Mouse (Mus musculus): Measurements from ENCODE around the gene Eif4g3.
A peak's percentile ranks its signal among the peaks of the same experiment; 100 is the strongest.
"Not testable (repeated sequence)": the region's sequence is repeated elsewhere in the genome, so short reads cannot be mapped to it uniquely, and the experiment has no call there.

Gene Eif4g3

GRCm38 (mm10) chr4:138031828-138032227, 39.0 kb downstream of the Eif4g3 start:
- peak; percentile 32 for DNase-seq

GRCm38 (mm10) chr4:138033871-138034270, 41.0 kb downstream of the Eif4g3 start:
- no peak for DNase-seq

- DNase-seq = no peak
These were observed 42.8 kb downstream of the Eif4g3 start for GRCm38 (mm10) chr4:138035435-138036120.

GRCm38 (mm10) chr4:138037110-138037509, 44.3 kb downstream of the Eif4g3 start:
- DNase-seq = no peak

GRCm38 (mm10) chr4:138037896-138038295, 45.1 kb downstream of the Eif4g3 start:
- no peak for DNase-seq

- peak; percentile 19 for DNase-seq
These were observed 45.8 kb downstream of the Eif4g3 start for GRCm38 (mm10) chr4:138038365-138039274.

- DNase-seq = no peak
These were observed 46.4 kb downstream of the Eif4g3 start for GRCm38 (mm10) chr4:138039275-138039651.

- DNase-seq = no peak
These were observed 47.8 kb downstream of the Eif4g3 start for GRCm38 (mm10) chr4:138040589-138040988.

- DNase-seq = no peak
These were observed 48.9 kb downstream of the Eif4g3 start for GRCm38 (mm10) chr4:138041566-138042256.

- DNase-seq = no peak
These were observed 49.4 kb downstream of the Eif4g3 start for GRCm38 (mm10) chr4:138042257-138042589.

- no peak for DNase-seq
These were observed 49.8 kb downstream of the Eif4g3 start for GRCm38 (mm10) chr4:138042625-138043024.

GRCm38 (mm10) chr4:138044841-138045500, 52.1 kb downstream of the Eif4g3 start:
- DNase-seq = no peak

GRCm38 (mm10) chr4:138045809-138046208, 53.0 kb downstream of the Eif4g3 start:
- DNase-seq = no peak

GRCm38 (mm10) chr4:138046371-138046770, 53.5 kb downstream of the Eif4g3 start:
- no peak for DNase-seq

GRCm38 (mm10) chr4:138049547-138049946, 56.7 kb downstream of the Eif4g3 start:
- no peak for DNase-seq

GRCm38 (mm10) chr4:138051488-138051887, 58.7 kb downstream of the Eif4g3 start:
- DNase-seq = no peak

- DNase-seq = no peak
These were observed 63.8 kb downstream of the Eif4g3 start for GRCm38 (mm10) chr4:138056658-138057057.

GRCm38 (mm10) chr4:138057196-138057754, 64.5 kb downstream of the Eif4g3 start:
- not testable (repeated sequence) for DNase-seq

- no peak for DNase-seq
These were observed 68.3 kb downstream of the Eif4g3 start for GRCm38 (mm10) chr4:138061161-138061560.

GRCm38 (mm10) chr4:138063372-138064265, 70.8 kb downstream of the Eif4g3 start:
- no peak for DNase-seq

GRCm38 (mm10) chr4:138064882-138065592, 72.2 kb downstream of the Eif4g3 start:
- DNase-seq = no peak

Data from lung, postnatal 10 days (tissue).